Mouse (Mus musculus): ENCODE measurements at regions not wholly inside any gene's neighbourhood (a gene's known extent, or its start where the extent isn't known, plus 50 kb on each side); places are given as distances from the start of the nearest gene placed in this dataset.

- TF ChIP-seq CTCF (IDR thresholded peaks at IDR 0.05; ENCODE audit: control insufficient read depth, insufficient read depth, low read length) (no peak), POLR2A (IDR thresholded peaks at IDR 0.05; ENCODE audit: borderline replicate concordance, control insufficient read depth, low read depth, low read length) (no peak)
Observed at GRCm38 (mm10) chr17:50361657-50362233, 68.3 kb upstream of the Dazl start.

All from bone marrow, adult 2 months (tissue).